Mouse (Mus musculus): ENCODE measurements around the gene Cnpy2.

Gene Cnpy2

DNA sequence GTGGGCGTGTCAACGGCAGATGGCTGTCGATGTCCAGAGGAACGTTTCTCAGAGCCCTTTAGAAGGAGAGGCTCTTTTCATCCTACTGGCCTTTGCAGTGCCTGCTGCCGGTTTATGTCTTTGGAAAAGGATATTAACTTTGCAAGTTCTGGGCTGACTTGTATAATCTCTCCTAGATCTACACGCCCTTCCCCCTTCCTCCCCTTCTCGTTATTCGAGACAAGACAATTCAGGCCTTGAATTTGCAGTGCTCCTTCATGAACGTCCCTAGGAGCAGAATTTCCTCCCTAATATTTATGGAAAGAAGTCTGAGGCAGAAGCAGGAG lies 46.9 kb downstream of the Cnpy2 start:
- no peak for DNase-seq

DNA sequence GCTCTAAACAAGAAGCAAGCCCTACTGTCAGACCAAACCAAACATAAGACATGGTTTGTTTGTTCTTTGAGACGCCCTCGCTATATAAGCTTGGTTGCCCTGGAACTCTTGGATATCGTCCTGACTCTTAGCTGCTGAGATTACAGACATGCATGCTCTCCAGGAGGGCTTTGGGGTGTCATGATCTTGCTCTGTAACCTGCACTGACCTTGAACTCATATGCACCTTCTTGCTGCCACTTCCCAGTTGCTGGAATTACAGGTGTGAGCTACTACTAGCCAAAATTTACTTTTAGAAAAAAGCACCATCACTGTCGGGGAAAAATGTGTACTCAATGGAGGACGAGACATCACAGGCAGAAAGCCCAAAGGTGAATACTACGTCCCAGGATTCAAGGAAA lies 47.3 kb downstream of the Cnpy2 start:
- no peak for DNase-seq

DNA sequence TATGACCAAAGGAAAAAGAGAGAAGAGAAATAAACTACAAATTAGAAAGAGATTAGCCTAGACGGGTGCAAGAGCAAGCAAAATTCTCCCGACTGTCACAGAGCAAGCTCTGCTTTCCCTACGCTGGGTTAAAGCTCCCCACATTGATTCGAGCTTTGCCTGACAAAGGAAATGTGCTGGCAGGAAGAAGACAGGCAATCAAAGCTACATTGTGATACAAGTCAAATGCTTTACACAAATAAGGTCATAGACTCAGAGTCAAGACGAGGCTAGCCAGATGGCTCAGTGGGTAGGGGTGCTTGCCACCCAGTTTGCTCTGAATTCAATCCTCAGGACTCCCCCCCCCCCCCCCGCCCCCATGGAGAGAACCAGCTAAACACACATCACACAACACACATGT lies 47.8 kb downstream of the Cnpy2 start:
- no peak for DNase-seq

DNA sequence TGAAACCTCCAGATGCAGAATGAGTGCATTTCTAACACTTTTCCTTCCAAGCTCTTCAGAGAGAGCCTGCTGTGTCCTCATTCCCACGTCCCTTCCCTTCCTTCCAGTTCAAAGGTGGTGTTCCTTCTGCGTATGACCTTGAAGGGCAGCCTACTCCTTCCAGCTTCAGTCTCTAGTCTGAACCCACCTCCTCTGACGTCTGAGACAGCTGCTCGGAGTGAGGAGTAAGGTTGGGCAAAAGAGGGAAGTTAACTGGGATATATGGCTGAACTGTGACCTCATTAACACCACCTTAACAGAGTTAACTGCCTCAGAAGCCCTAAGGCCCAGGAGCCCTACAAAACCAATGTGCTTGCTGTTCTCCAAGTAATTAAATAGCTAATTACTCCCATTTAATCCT lies 48.3 kb downstream of the Cnpy2 start:
- no peak for DNase-seq

DNA sequence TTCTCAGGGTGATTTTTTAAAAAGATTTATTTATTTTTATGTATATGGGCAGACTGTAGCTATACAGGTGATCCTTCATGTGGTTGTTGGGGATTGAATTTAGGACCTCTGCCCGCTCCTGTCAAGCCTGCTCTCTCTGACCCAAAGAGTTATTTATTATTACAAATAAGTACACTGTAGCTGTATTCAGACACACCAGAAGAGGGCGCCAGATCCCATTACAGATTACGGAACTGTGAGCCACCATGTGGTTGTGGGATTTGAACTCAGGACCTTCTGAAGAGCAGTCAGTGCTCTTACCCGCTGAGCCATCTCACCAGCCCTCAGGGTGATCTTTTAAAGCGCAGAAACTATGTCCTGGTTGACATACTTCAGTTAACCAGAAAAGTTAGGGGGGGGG lies 49.9 kb downstream of the Cnpy2 start:
- DNase-seq, result no peak

DNA sequence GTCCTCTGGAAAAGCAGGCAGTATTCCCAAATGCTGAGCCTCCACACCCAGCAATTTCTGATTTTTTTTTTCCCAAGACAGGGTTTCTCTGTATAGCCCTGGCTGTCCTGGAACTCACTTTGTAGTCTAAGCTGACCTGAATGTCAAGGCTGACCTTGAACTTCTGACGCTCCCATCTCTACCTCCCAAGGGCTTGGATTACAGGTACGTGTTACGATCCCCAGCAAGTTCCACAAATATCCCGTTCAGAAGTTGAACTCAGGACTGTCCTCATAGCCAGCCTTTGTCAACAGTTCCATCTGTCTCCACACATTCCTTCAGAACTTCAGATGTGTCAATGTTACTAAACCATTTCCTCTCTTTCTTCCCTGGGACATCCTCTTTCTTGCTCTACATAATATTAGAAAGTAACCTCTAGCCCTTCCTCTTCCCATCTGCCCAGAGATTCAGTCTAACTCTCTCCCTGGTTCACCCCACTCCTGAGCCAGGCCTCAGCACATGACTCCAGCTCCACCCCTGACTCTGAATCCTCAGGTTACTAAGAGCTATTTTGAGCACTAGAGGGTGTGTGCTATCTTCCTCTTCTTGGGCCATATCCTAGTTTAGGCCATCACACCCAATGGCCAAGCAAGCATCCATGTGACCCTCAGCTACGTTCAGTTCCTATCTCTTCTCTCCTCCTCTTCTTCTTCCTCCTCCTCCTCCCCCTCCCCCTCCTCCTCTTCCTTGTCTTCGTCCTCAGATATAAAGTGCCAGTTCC lies 50.9 kb downstream of the Cnpy2 start:
- no peak for DNase-seq

DNA sequence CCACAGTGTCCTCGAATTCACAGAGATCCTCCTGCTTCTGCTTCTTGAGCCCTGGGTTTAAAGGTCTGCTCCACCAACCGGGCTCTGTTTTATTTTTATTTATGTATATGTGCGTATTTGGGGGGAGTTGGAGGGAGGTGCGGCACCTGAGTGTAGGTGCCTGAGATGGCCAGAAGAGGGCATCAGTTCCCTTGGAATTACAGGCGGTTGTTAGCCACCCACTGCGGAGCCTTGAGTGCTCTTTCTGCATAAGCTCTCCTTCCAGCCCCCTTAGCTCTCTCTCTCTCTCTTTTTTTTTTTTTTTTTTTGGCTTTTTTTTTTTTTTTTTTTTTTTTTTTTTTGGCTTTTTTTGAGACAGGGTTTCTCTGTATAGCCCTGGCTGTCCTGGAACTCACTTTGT lies 52.1 kb downstream of the Cnpy2 start:
- DNase-seq, result no peak

DNA sequence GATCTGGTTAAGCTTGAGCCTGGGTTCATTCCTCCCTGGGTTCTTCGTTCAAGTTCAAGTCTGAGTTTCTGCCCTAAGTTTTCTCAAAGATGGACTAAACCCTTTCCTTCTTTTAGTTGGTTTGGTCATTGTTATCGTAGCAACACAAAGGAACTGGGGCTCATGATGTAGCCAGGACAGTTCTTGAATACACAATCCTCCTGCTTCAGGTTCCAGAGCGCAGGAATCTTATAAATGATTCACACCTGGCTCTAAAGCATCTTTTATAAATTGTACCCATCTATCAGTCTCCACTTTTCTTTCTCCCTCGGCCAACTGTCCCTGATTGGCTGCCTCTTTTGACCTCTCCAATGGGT lies 53.8 kb downstream of the Cnpy2 start:
- DNase-seq, result no peak

DNA sequence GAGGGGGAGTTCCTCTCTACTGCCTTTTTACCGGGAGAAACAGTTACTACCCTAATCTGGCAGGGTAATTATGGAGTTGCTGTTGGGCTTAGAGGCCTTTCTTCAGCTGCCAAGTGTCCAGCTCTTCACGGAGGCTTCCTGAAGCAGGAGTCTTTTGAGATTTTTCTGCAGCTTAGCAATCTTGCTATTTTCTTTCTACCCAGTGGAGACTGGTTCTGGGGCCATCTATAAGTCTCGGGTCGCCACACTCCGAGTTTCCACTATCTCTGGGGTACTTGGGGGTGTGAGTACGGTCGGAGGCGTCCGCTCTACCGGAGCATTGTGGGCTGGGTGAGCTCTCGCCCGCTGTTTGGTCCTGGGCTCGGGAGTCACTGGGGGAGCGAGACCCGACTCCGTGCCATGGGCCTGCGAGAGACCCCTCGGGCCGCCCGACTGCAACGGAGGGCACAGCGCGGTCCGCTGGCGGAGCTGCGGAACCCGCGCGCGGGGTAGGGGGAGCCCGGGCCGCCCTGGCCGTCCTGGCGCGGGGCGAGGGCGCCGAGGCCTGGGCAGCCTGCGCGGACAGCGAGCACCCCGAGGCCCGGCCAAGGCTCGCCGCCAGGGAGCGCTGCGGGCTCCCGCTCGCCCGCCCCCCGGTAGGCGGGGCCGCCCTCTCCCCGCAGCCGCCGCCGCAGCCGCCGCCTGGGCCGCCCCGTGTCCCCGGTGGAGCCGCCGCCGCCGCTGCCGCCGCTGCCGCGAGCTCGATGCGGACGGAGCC lies 54.4 kb downstream of the Cnpy2 start, which contains the start of gene Ankrd52:
Gene Ankrd52, plus strand, starts transcription at position 661 of the 757 bp plus-strand sequence.
- DNase-seq, result peak; percentile 77 to 84

All from kidney, adult 8-10 months (tissue).